Mouse (Mus musculus): Measurements from ENCODE around the gene C9orf72. TPM values are rescaled to one million over a fixed set of nuclear protein-coding genes. Genes with fewer than 3 reads are reported as not detected.

The C9orf72 gene
- polyA plus RNA-seq, 1 experiment from 2014 or later, result 9.8 TPM

- 71% methylated on average over 4 of the region's 4 CpGs for WGBS
- no peak for ATAC-seq (ENCODE audit: insufficient number of reproducible peaks, low FRiP score, low TSS enrichment, low read depth)
- Histone ChIP-seq H3K4me1 (0 out of 2 replicates have a peak, but pooled peaks cover 2% of the 10 kb centered on the region), H3K27ac (no peak overlapping the region), H3K4me2 (no peak overlapping the region), H3K27me3 (no peaks in the 10 kb centered on the region), H3K4me3 (no peak overlapping the region), H3K9me3 (no peaks in the 10 kb centered on the region), H3K36me3 (0 out of 2 replicates have a peak, but pooled peaks cover 7% of the 10 kb centered on the region), H3K9ac (no peak overlapping the region)
Observed at GRCm38 (mm10) chr4:35221903-35222302, 4.1 kb downstream of the C9orf72 start.

- Histone ChIP-seq H3K27me3 (no peaks in the 10 kb centered on the region), H3K4me1 (0 out of 2 replicates have a peak, but pooled peaks cover 2% of the 10 kb centered on the region), H3K9me3 (no peaks in the 10 kb centered on the region), H3K4me2 (no peak overlapping the region), H3K36me3 (0 out of 2 replicates have a peak, but pooled peaks cover 7% of the 10 kb centered on the region), H3K9ac (no peak overlapping the region), H3K4me3 (no peak overlapping the region), H3K27ac (no peak overlapping the region)
- 31% methylated on average over 2 of the region's 2 CpGs for WGBS
- no peak for ATAC-seq (ENCODE audit: insufficient number of reproducible peaks, low FRiP score, low TSS enrichment, low read depth)
Observed at GRCm38 (mm10) chr4:35221131-35221530, 4.8 kb downstream of the C9orf72 start.

DNA sequence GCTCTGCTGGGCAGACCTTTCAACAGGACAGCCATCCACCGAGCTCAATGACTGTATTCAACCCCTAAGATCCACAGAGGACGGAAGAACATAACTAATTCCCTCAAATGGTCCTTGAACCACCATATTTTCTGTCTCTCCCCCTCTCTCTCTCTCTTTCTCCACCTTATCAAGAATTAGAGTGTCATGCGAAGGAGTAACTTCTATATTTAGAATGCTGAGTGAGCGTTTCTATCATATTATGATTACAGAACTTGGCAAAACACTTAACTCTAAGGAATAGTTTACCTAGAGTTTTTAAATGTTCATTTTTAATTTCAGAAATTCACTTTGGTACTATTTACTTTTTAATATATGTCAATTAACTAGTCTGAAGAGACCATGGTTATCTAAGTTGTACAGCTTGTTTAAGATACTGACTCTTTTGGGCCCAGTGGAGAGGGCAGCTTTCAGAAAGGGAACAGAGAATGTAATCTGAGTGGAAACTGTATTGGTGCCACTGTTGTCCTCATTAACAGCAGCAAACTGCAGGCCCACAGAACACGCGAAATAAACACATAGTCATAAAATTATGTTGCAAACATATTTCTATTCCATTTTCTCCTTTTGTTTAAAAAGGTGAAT lies 5.8 kb downstream of the C9orf72 start:
- Histone ChIP-seq H3K4me3 (no peak overlapping the region), H3K27me3 (no peaks in the 10 kb centered on the region), H3K4me1 (0 out of 2 replicates have a peak, but pooled peaks cover 2% of the 10 kb centered on the region), H3K9ac (no peak overlapping the region), H3K4me2 (no peak overlapping the region), H3K27ac (no peak overlapping the region), H3K36me3 (0 out of 2 replicates have a peak, but pooled peaks cover 14% of the 10 kb centered on the region), H3K9me3 (no peaks in the 10 kb centered on the region)
- 86% methylated on average over 6 of the region's 6 CpGs for WGBS
- no peak for ATAC-seq (ENCODE audit: insufficient number of reproducible peaks, low FRiP score, low TSS enrichment, low read depth)

GRCm38 (mm10) chr4:35204659-35205058 lies 21.3 kb downstream of the C9orf72 start:
- WGBS, result 52% methylated on average over 7 of the region's 7 CpGs
- no peak for ATAC-seq (ENCODE audit: insufficient number of reproducible peaks, low FRiP score, low TSS enrichment, low read depth)
- Histone ChIP-seq H3K4me3 (no peak overlapping the region), H3K27ac (no peak overlapping the region), H3K9ac (no peak overlapping the region), H3K4me2 (no peak overlapping the region), H3K27me3 (no peaks in the 10 kb centered on the region), H3K9me3 (no peaks in the 10 kb centered on the region), H3K36me3 (peaks cover 14% of the 10 kb centered on the region; the same call in 1 of the 2 replicates), H3K4me1 (no peaks in the 10 kb centered on the region)

DNA sequence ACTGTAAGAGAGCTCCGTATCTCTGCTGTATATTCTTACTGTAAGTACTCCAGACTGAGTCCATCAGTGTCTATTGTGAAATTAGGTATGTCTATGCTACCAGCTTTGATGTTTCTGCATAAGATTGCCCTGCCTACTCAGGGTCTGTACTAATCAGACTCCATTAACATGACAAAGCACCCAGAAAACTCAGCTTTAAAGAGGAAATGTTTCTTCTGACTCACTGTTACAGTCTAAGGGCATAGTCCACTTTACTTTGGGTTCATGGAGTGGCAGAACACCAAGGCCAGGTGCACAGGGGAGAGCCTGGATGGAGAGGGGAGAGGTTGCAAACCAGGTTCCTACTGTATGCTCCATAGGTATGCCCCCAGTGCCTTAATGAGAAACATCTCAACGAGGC lies 22.3 kb downstream of the C9orf72 start:
- peaks cover 16% of the 10 kb centered on the region; the same call in 1 of the 2 replicates for H3K36me3 ChIP-seq
- no peaks in the 10 kb centered on the region for H3K4me1 ChIP-seq
- H3K9me3 ChIP-seq, result no peaks in the 10 kb centered on the region
- H3K9ac ChIP-seq, result no peak overlapping the region
- no peaks in the 10 kb centered on the region for H3K27me3 ChIP-seq
- no peak overlapping the region for H3K27ac ChIP-seq
- no peak overlapping the region for H3K4me3 ChIP-seq
- WGBS, result 98% methylated on average over 2 of the region's 2 CpGs
- ATAC-seq (ENCODE audit: insufficient number of reproducible peaks, low FRiP score, low TSS enrichment, low read depth), result no peak
- H3K4me2 ChIP-seq, result no peak overlapping the region

GRCm38 (mm10) chr4:35201700-35202099 lies 24.3 kb downstream of the C9orf72 start:
- H3K9ac ChIP-seq, result no peak overlapping the region

GRCm38 (mm10) chr4:35192725-35193124 lies 33.2 kb downstream of the C9orf72 start:
- ATAC-seq (ENCODE audit: insufficient number of reproducible peaks, low FRiP score, low TSS enrichment, low read depth), result no peak
- H3K4me2 ChIP-seq, result no peak overlapping the region
- H3K9me3 ChIP-seq, result no peaks in the 10 kb centered on the region
- H3K4me1 ChIP-seq, result no peaks in the 10 kb centered on the region
- peaks cover 14% of the 10 kb centered on the region for H3K36me3 ChIP-seq
- H3K27ac ChIP-seq, result no peak overlapping the region
- no peak overlapping the region for H3K9ac ChIP-seq
- no peaks in the 10 kb centered on the region for H3K27me3 ChIP-seq
- WGBS, result 45% methylated on average over 7 of the region's 7 CpGs
- no peak overlapping the region for H3K4me3 ChIP-seq

More at GRCm38 (mm10) chr4:35201700-35202099, 24.3 kb downstream of the C9orf72 start:
- H3K4me3 ChIP-seq, result no peak overlapping the region
- no peak overlapping the region for H3K27ac ChIP-seq
- no peaks in the 10 kb centered on the region for H3K27me3 ChIP-seq
- ATAC-seq (ENCODE audit: insufficient number of reproducible peaks, low FRiP score, low TSS enrichment, low read depth), result no peak
- peaks cover 21% of the 10 kb centered on the region for H3K36me3 ChIP-seq
- WGBS, result 94% methylated on average over 5 of the region's 5 CpGs
- H3K4me1 ChIP-seq, result no peaks in the 10 kb centered on the region
- no peak overlapping the region for H3K4me2 ChIP-seq
- H3K9me3 ChIP-seq, result no peaks in the 10 kb centered on the region

DNA sequence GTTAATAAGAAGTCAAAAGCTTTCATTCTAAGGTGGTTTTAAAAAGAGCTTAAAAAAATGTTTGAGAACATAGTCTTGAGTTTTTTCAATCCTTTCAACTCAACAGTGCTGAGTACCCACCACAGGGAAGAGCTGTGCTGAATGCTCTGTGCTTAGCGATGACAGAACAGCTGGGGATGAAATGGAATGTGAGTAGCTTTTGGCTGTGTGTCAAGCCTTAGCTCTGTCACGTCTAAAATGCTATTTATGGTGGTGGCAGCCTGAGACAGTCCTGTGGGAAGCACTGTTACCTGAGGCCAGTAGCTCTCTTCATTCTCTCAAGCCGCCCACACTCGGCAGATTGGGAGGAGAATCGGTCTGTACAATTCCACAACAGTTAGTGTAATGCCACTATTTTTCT lies 36.2 kb downstream of the C9orf72 start:
- H3K9ac ChIP-seq, result no peak overlapping the region
- no peaks in the 10 kb centered on the region for H3K27me3 ChIP-seq
- ATAC-seq (ENCODE audit: insufficient number of reproducible peaks, low FRiP score, low TSS enrichment, low read depth), result no peak
- H3K9me3 ChIP-seq, result no peaks in the 10 kb centered on the region
- no peaks in the 10 kb centered on the region for H3K4me1 ChIP-seq
- H3K4me2 ChIP-seq, result no peak overlapping the region
- H3K27ac ChIP-seq, result no peak overlapping the region
- H3K4me3 ChIP-seq, result no peak overlapping the region
- H3K36me3 ChIP-seq, result 0 out of 2 replicates have a peak, but pooled peaks cover 9% of the 10 kb centered on the region
- 59% methylated on average over 5 of the region's 5 CpGs for WGBS

- Histone ChIP-seq H3K9me3 (no peaks in the 10 kb centered on the region), H3K4me3 (no peak overlapping the region)
- 92% methylated on average over 8 of the region's 8 CpGs for WGBS
Observed at GRCm38 (mm10) chr4:35187617-35188326, 38.2 kb downstream of the C9orf72 start.

GRCm38 (mm10) chr4:35177926-35178645 lies 47.9 kb downstream of the C9orf72 start:
- no peaks in the 10 kb centered on the region for H3K36me3 ChIP-seq
- H3K27ac ChIP-seq, result no peak overlapping the region
- H3K4me2 ChIP-seq, result no peak overlapping the region
- no peak overlapping the region for H3K4me3 ChIP-seq
- no peaks in the 10 kb centered on the region for H3K9me3 ChIP-seq
- H3K4me1 ChIP-seq, result peaks cover 3% of the 10 kb centered on the region
- H3K9ac ChIP-seq, result no peak overlapping the region
- H3K27me3 ChIP-seq, result no peaks in the 10 kb centered on the region
- no peak for ATAC-seq (ENCODE audit: insufficient number of reproducible peaks, low FRiP score, low TSS enrichment, low read depth)
- 60% methylated on average over 12 of the region's 12 CpGs for WGBS

More at GRCm38 (mm10) chr4:35187617-35188326, 38.2 kb downstream of the C9orf72 start:
- no peak overlapping the region for H3K27ac ChIP-seq
- no peak overlapping the region for H3K9ac ChIP-seq
- no peaks in the 10 kb centered on the region for H3K4me1 ChIP-seq
- ATAC-seq (ENCODE audit: insufficient number of reproducible peaks, low FRiP score, low TSS enrichment, low read depth), result no peak
- H3K4me2 ChIP-seq, result no peak overlapping the region
- no peaks in the 10 kb centered on the region for H3K36me3 ChIP-seq
- H3K27me3 ChIP-seq, result no peaks in the 10 kb centered on the region

- no peak for ATAC-seq (ENCODE audit: insufficient number of reproducible peaks, low FRiP score, low TSS enrichment, low read depth)
- no peak overlapping the region for H3K27ac ChIP-seq
- H3K9me3 ChIP-seq, result no peaks in the 10 kb centered on the region
- H3K4me1 ChIP-seq, result peaks cover 3% of the 10 kb centered on the region
- no peaks in the 10 kb centered on the region for H3K27me3 ChIP-seq
- no peak overlapping the region for H3K4me2 ChIP-seq
- no peaks in the 10 kb centered on the region for H3K36me3 ChIP-seq
- 85% methylated on average over 2 of the region's 2 CpGs for WGBS
- H3K9ac ChIP-seq, result no peak overlapping the region
- no peak overlapping the region for H3K4me3 ChIP-seq
Observed at GRCm38 (mm10) chr4:35175566-35175965, 50.4 kb downstream of the C9orf72 start.

GRCm38 (mm10) chr4:35173551-35173950 lies 52.4 kb downstream of the C9orf72 start:
- Histone ChIP-seq H3K4me3 (no peak overlapping the region), H3K36me3 (no peaks in the 10 kb centered on the region), H3K27ac (no peak overlapping the region), H3K9me3 (no peaks in the 10 kb centered on the region), H3K9ac (no peak overlapping the region), H3K27me3 (no peaks in the 10 kb centered on the region), H3K4me2 (no peak overlapping the region), H3K4me1 (peaks cover 8% of the 10 kb centered on the region)
- no peak for ATAC-seq (ENCODE audit: insufficient number of reproducible peaks, low FRiP score, low TSS enrichment, low read depth)
- WGBS, result 54% methylated on average over 1 of the region's 1 CpGs
